Mouse (Mus musculus): ENCODE measurements around the gene Ank3.

GRCm38 (mm10) chr10:70069321-70069720, 670.7 kb downstream of the Ank3 start:
- TF ChIP-seq POLR2A (IDR thresholded peaks at IDR 0.05; ENCODE audit: low read depth, low read length) (no peak), CTCF (IDR thresholded peaks at IDR 0.05; ENCODE audit: extremely low read depth, insufficient read depth, insufficient read length, insufficient replicate concordance) (no peak)

Data from spleen, adult 2 months (tissue).